Mouse (Mus musculus) myocyte (in vitro differentiated cells): Measurements from ENCODE around the gene Rbbp4. TPM values are rescaled to one million over a fixed set of nuclear protein-coding genes. Genes with fewer than 3 reads are reported as not detected.
A peak's percentile ranks its signal among the peaks of the same experiment; 100 is the strongest.

Experiments used
- H3K27me3 ChIP-seq: one replicate; pipeline ENCODE4 v1.6.1; 2011; ENCODE audit not compliant: control insufficient read depth, insufficient read depth, insufficient read length
- H3K36me3 ChIP-seq: one replicate; pipeline ENCODE4 v1.6.1; 2011; ENCODE audit not compliant: control insufficient read depth, insufficient read depth
- H3K4me2 ChIP-seq: one replicate; pipeline ENCODE4 v1.6.1; 2011; ENCODE audit warnings: low read depth, control low read depth
- H3K4me3 ChIP-seq: one replicate; pipeline ENCODE4 v1.5.1; 2011; ENCODE audit warnings: mild to moderate bottlenecking, control low read depth, moderate library complexity
- H3K79me2 ChIP-seq: one replicate; pipeline ENCODE4 v1.6.1; 2011; ENCODE audit not compliant: control insufficient read depth, insufficient read depth
- H3ac ChIP-seq: one replicate; pipeline ENCODE4 v1.6.1; 2011; ENCODE audit not compliant: control insufficient read depth, insufficient read length
- CEBPB ChIP-seq: IDR thresholded peaks from 2 replicates; pipeline ENCODE4 v1.6.1; 2011; ENCODE audit warnings: mild to moderate bottlenecking, moderate library complexity; ENCODE audit not compliant: poor library complexity, insufficient read depth, severe bottlenecking
- E2F4 ChIP-seq: IDR thresholded peaks from one replicate; pipeline ENCODE4 v1.6.1; 2011; ENCODE audit warnings: mild to moderate bottlenecking, control low read depth, moderate library complexity; ENCODE audit not compliant: insufficient read depth
- MAX ChIP-seq: IDR thresholded peaks from one replicate; pipeline ENCODE4 v1.6.1; 2011; ENCODE audit warnings: low read depth, mild to moderate bottlenecking, control low read depth
- MYOD1 ChIP-seq, 3 experiments: IDR thresholded peaks; one replicate each; pipeline ENCODE4 v1.6.1; 2011; ENCODE audit warnings: control low read depth in 2 of 3, low read depth in 2 of 3, mild to moderate bottlenecking in 2 of 3, moderate library complexity in 1 of 3; ENCODE audit not compliant: insufficient read length in 2 of 3, control insufficient read depth in 1 of 3
- MYOG ChIP-seq, 3 experiments: IDR thresholded peaks; one replicate each; pipeline ENCODE4 v1.6.1; 2011; ENCODE audit warnings: control low read depth in 2 of 3, low read depth in 2 of 3, mild to moderate bottlenecking in 2 of 3; ENCODE audit not compliant: insufficient read length in 2 of 3, control insufficient read depth in 1 of 3, insufficient read depth in 1 of 3
- POLR2A ChIP-seq: IDR thresholded peaks from one replicate; pipeline ENCODE4 v1.6.1; 2011; ENCODE audit warnings: low read depth, mild to moderate bottlenecking, control low read depth, moderate library complexity; ENCODE audit not compliant: insufficient read length
- POLR2AphosphoS2 ChIP-seq: IDR thresholded peaks from one replicate; pipeline ENCODE4 v1.6.1; 2011; ENCODE audit warnings: low read depth, control low read depth; ENCODE audit not compliant: insufficient read length
- REST ChIP-seq: IDR thresholded peaks from one replicate; pipeline ENCODE4 v1.6.1; 2011; ENCODE audit warnings: mild to moderate bottlenecking, control low read depth, moderate library complexity; ENCODE audit not compliant: insufficient read depth, insufficient read length
- SRF ChIP-seq: IDR thresholded peaks from one replicate; pipeline ENCODE4 v1.6.1; 2011; ENCODE audit warnings: low read depth; ENCODE audit not compliant: control insufficient read depth, insufficient read length
- TCF12 ChIP-seq: IDR thresholded peaks from one replicate; pipeline ENCODE4 v1.6.1; 2011; ENCODE audit warnings: mild to moderate bottlenecking, control low read depth; ENCODE audit not compliant: poor library complexity, insufficient read depth, severe bottlenecking
- TCF3 ChIP-seq: IDR thresholded peaks from one replicate; pipeline ENCODE4 v1.6.1; 2011; ENCODE audit warnings: low read depth, control low read depth; ENCODE audit not compliant: insufficient read length
- USF1 ChIP-seq: IDR thresholded peaks from one replicate; pipeline ENCODE4 v1.6.1; 2011; ENCODE audit warnings: low read depth, mild to moderate bottlenecking, control low read depth, moderate library complexity
- polyA plus RNA-seq: library from polyadenylated mRNA; unstranded; fragments of >200 nt; fragmentation: generic; extraction: Trizol; gene quantifications from one replicate; pipeline ENCODE4 v1.2.1, GENCODE M21; 2012; ENCODE audit warnings: missing spikeins

The Rbbp4 gene
- polyA plus RNA-seq, 1 experiment = 137 TPM

- Histone ChIP-seq H3K36me3 (peaks cover 19% of the 10 kb centered on the region), H3K27me3 (no peaks in the 10 kb centered on the region)
- TF ChIP-seq POLR2A (no peak), POLR2AphosphoS2 (no peak), TCF12 (no peak), REST (no peak), MAX (no peak), CEBPB (no peak), E2F4 (no peak)
Measured at GRCm38 (mm10) chr4:129342705-129343104, 7.5 kb upstream of the Rbbp4 start.

DNA sequence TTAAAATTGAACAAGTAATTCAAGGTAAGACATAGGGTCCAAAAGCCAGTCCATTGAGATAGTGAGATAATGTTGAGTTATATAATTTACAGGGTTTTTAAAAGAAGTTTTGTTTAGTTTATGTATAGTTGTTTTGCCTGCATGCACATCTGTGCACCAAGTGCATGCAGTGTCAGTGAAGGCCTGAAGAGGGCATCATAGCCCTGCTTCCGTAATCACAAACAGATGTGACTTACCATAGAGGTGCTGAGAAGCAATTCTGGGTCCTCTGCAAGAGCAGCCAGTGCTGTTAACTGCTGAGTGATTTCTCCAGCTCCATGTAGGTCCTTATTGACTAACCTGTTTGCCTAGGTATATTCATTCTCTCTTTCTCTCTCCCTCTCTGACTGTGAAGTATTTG lies 6.7 kb upstream of the Rbbp4 start:
- Histone ChIP-seq H3K79me2 (peaks cover 5% of the 10 kb centered on the region), H3K4me3 (no peak overlapping the region), H3K4me2 (no peak overlapping the region), H3K36me3 (peaks cover 19% of the 10 kb centered on the region), H3K27me3 (no peaks in the 10 kb centered on the region), H3ac (no peak overlapping the region)
- no peak for TF ChIP-seq MYOG (IDR thresholded peaks at IDR 0.05; ENCODE audit: control insufficient read depth in 1 of 3, insufficient read depth in 1 of 3, insufficient read length in 2 of 3, low read depth in 2 of 3)
- no peak for TF ChIP-seq REST
- TF ChIP-seq SRF = no peak
- no peak for TF ChIP-seq MAX
- TF ChIP-seq USF1 = no peak
- no peak for TF ChIP-seq MYOD1 (IDR thresholded peaks at IDR 0.05; ENCODE audit: control insufficient read depth in 1 of 3, insufficient read length in 2 of 3, low read depth in 2 of 3)
- TF ChIP-seq CEBPB = no peak
- no peak for TF ChIP-seq TCF3
- TF ChIP-seq POLR2A = no peak
- no peak for TF ChIP-seq POLR2AphosphoS2
- TF ChIP-seq E2F4 = no peak
- TF ChIP-seq TCF12 = no peak

More at GRCm38 (mm10) chr4:129342705-129343104, 7.5 kb upstream of the Rbbp4 start:
- no peak overlapping the region for H3ac ChIP-seq
- H3K79me2 ChIP-seq = peaks cover 5% of the 10 kb centered on the region
- H3K4me2 ChIP-seq = no peak overlapping the region
- H3K4me3 ChIP-seq = no peak overlapping the region

DNA sequence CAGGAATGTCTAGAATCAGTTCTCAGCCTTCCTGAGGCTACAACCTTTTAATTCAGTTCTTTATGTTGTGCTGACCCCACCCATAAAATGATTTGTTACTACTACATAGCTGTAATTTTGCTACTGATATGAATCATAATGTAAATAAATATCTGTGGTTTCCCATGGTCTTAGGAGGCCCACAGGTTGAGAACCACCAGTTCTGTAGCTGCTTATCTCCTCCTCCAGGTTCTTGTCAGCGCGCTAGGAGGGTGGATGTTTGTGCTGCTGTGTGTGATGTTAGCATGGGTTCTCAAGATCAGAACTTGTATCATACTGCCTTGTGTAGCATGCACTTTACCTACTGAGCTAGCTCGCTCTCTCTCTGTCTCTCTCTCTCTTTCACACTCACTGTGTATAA lies 4.6 kb upstream of the Rbbp4 start:
- no peak overlapping the region for H3K4me2 ChIP-seq
- H3K27me3 ChIP-seq = no peaks in the 10 kb centered on the region
- peaks cover 19% of the 10 kb centered on the region for H3K36me3 ChIP-seq
- H3K79me2 ChIP-seq = peaks cover 5% of the 10 kb centered on the region
- H3ac ChIP-seq = no peak overlapping the region
- H3K4me3 ChIP-seq = no peak overlapping the region
- TF ChIP-seq SRF = no peak
- TF ChIP-seq TCF12 = no peak
- no peak for TF ChIP-seq POLR2A
- no peak for TF ChIP-seq MAX
- TF ChIP-seq TCF3 = no peak
- no peak for TF ChIP-seq USF1
- TF ChIP-seq CEBPB = no peak
- no peak for TF ChIP-seq POLR2AphosphoS2

GRCm38 (mm10) chr4:129336291-129336690 lies 1.1 kb upstream of the Rbbp4 start:
- Histone ChIP-seq H3K4me2 (peak overlapping the region; percentile 88), H3K79me2 (peaks cover 38% of the 10 kb centered on the region), H3K27me3 (no peaks in the 10 kb centered on the region), H3K36me3 (peaks cover 12% of the 10 kb centered on the region), H3K4me3 (peak overlapping the region; percentile 82), H3ac (peak overlapping the region; percentile 92)
- no peak for TF ChIP-seq TCF12
- no peak for TF ChIP-seq E2F4
- TF ChIP-seq SRF = no peak
- TF ChIP-seq CEBPB = no peak
- TF ChIP-seq MYOG (IDR thresholded peaks at IDR 0.05; ENCODE audit: control insufficient read depth in 1 of 3, insufficient read depth in 1 of 3, insufficient read length in 2 of 3, low read depth in 2 of 3) = no peak
- TF ChIP-seq MAX = no peak
- no peak for TF ChIP-seq MYOD1 (IDR thresholded peaks at IDR 0.05; ENCODE audit: control insufficient read depth in 1 of 3, insufficient read length in 2 of 3, low read depth in 2 of 3)

DNA sequence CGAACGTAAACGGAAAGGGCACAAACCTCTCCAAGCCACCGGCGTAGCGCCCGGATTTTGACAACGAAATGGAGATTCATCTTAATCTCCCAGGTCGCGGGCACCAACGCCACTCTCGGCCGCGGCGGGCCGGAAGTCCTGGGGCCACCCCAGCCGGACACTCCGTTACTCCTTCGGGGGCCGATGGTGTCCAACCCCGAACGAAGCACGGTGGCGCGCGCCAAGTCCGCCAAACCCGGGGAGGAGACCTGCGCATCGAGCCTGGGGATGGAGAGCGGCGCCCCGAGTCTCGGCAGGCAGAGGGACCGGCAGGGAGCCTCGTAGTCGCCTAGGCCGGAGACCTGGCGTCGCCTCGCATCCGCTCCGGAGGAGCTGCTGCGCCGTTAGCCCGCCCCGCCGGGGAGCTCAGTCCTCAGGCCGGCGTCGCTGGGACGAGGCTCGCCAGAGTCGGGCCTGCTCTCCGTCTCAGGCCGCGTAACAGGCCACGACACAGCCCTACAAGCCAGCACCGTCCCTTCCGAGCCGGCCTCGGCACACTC lies 424 bp downstream of the Rbbp4 start:
- H3K4me3 ChIP-seq = peak overlapping the region; percentile 82
- TF ChIP-seq MYOD1 (IDR thresholded peaks at IDR 0.05; ENCODE audit: control insufficient read depth in 1 of 3, insufficient read length in 2 of 3, low read depth in 2 of 3) (peak in 1 of 3 experiments; percentile 13), POLR2A (peak; percentile 75), TCF3 (no peak), TCF12 (no peak), SRF (no peak), E2F4 (no peak), POLR2AphosphoS2 (no peak), CEBPB (no peak)
- peak overlapping the region; percentile 84 for H3K4me2 ChIP-seq
- peaks cover 21% of the 10 kb centered on the region for H3K36me3 ChIP-seq
- peaks cover 49% of the 10 kb centered on the region for H3K79me2 ChIP-seq
- peak overlapping the region; percentile 92 for H3ac ChIP-seq
- no peaks in the 10 kb centered on the region for H3K27me3 ChIP-seq
